Mouse (Mus musculus) gastrocnemius, adult 2 months (tissue): ENCODE data around the gene Cdhr1. TPM values are rescaled to one million over a fixed set of nuclear protein-coding genes. Genes with fewer than 3 reads are reported as not detected.
A peak's percentile ranks its signal among the peaks of the same experiment; 100 is the strongest.
"Not testable (repeated sequence)": the region's sequence is repeated elsewhere in the genome, so short reads cannot be mapped to it uniquely, and the experiment has no call there.

Source experiments
- DNase-seq: peaks from one replicate; pipeline ENCODE4 v3.0.0; 2022
- H3K27ac ChIP-seq: fragments of 200-600 bp; 2 replicates; pipeline ENCODE4 v1.8.1; 2022; ENCODE audit warnings: mild to moderate bottlenecking
- H3K4me3 ChIP-seq: fragments of 200-600 bp; 2 replicates; pipeline ENCODE4 v1.8.1; 2022; ENCODE audit warnings: mild to moderate bottlenecking, moderate library complexity
- CTCF ChIP-seq: fragments of 200-600 bp; IDR thresholded peaks from 2 replicates; pipeline ENCODE4 v1.8.1; 2022; ENCODE audit warnings: antibody characterized with exemption, mild to moderate bottlenecking, moderate library complexity
- intact Hi-C: fragments of 180-260 bp; cut with DNase I; formaldehyde crosslinking; loops from one replicate; pipeline ENCODE4 v1.15.1; 2025
- long read RNA-seq, 2 experiments: library from polyadenylated mRNA; stranded (forward); transcript quantifications; one replicate each; pipeline ENCODE4 v2.0.0; 2021
- total RNA-seq, 2 experiments: library from RNA; stranded (reverse); gene quantifications; 2 replicates each; pipeline ENCODE4 v1.2.3; 2021

Gene Cdhr1
- total RNA-seq, result not detected
- long read RNA-seq, experiment 1, result 0 reads
- long read RNA-seq, experiment 2, result 0 reads

DNA sequence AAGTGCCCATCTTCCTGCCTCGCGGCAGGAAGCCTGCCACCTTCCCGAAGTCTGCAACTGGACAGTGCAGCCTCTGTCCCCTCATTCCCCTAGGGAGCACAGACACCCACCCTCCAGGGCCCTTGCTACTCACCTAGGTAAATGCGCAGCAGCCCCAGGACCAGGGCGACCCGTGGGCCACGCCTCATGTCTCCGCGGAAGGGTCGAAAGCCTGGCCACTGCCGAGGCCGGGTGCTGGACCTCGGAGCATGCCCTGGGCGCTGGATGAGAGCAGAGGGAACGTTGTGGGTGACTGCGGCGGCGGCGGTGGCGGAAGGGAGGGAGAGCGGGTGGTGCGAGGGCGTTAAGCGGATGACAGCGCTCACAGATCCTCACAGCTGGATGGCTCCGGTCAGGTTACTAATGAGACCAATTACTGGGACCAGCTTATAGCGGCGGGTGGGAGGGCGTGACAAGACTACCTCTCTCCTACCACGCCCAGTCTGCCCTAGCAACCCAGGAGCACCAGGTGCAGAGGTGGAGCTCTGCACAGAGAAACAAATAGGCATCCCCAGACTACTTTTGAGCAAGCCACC lies at the start of gene Cdhr1:
TSS of gene Cdhr1 (minus strand) at position 392 of the 575 bp plus-strand sequence.
- Histone ChIP-seq H3K27ac (no peak within 1 kb of the TSS), H3K4me3 (peak within 1 kb of the TSS; percentile 48)
- TF ChIP-seq CTCF, result no peak
- no peak for DNase-seq
- intact Hi-C loops, result no loop called here

GRCm38 (mm10) chr14:37139051-37139710 lies 41.0 kb upstream of the Cdhr1 start:
- intact Hi-C loops, result loop anchor here (10.0 kb wide), 1 partner anchor 274 kb away; no protein-coding TSS in a partner anchor
- no peak for DNase-seq
- no peak for TF ChIP-seq CTCF

DNA sequence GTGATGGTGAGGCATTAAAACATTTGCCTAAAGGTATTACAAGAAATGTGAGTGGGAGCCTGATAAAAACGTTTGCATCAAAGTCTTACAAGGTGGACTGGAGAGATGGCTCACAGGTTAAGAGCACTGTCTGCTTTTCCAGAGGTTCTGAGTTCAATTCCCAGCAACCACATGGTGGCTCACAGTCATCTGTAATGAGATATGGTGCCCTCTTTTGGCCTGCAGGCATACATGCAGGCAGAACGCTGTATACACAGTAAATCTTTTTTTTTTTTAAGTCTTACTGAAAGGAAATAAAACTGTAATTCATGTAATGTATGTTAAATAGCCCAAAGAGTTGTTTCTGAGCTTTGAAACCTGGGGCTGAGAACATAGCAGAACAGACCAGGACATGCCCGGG lies 39.4 kb upstream of the Cdhr1 start:
- not testable (repeated sequence) for H3K4me3 ChIP-seq, H3K27ac ChIP-seq, DNase-seq
- intact Hi-C loops, result loop anchor here (10.0 kb wide), 1 partner anchor 273 kb away; no protein-coding TSS in a partner anchor

More at GRCm38 (mm10) chr14:37139051-37139710, 41.0 kb upstream of the Cdhr1 start:
- Histone ChIP-seq H3K4me3 (no peak overlapping the region), H3K27ac (no peak overlapping the region)

DNA sequence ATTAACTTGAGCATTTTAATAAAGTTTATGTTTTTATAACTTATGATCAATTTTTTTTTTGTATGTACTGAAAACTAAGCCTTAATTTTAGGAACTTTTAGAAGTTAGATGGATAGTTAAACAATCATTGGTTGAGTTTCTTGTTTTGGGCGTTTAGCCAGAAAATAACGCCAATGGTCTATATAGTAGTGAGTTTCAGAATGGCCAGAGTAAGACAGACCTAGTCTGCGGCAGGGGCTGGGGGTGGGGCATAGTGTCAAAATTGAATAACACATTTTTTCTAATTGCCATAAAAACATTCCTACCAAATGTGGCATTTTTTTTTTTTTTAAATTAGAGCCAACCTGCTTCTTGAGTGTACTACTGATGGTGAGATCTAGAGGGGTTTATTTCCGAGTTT lies 38.0 kb upstream of the Cdhr1 start:
- peak overlapping the region; percentile 89; the same call in 1 of the 2 replicates for H3K4me3 ChIP-seq
- intact Hi-C loops, result loop anchor here (10.0 kb wide), 1 partner anchor 271 kb away; no protein-coding TSS in a partner anchor

DNA sequence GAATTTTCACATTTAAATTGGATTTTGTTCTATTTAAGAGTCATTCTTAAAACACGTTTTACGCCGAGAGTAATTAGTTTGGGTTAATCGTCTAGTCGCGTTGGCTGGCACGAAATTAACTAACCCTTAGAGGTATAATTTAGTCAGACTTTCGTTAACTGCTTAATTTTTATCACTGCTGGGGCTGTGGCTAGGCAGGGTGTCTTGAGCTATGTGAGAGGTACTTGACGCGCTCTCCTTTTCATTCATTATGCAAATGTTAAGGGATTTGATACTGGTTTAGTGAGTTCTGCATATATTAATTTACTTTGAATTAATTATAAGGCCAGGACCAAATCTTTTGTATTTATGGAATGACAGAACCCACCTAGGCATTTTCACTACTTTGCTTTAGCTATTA lies 37.5 kb upstream of the Cdhr1 start:
- no peak for TF ChIP-seq CTCF
- no peak for DNase-seq
- intact Hi-C loops, result loop anchor here (10.0 kb wide), 1 partner anchor 271 kb away; no protein-coding TSS in a partner anchor
- peak overlapping the region; percentile 95 for H3K27ac ChIP-seq
- H3K4me3 ChIP-seq, result peak overlapping the region; percentile 89

More for the DNA sequence above, 38.0 kb upstream of the Cdhr1 start:
- no peak for TF ChIP-seq CTCF
- no peak overlapping the region for H3K27ac ChIP-seq
- DNase-seq, result no peak

DNA sequence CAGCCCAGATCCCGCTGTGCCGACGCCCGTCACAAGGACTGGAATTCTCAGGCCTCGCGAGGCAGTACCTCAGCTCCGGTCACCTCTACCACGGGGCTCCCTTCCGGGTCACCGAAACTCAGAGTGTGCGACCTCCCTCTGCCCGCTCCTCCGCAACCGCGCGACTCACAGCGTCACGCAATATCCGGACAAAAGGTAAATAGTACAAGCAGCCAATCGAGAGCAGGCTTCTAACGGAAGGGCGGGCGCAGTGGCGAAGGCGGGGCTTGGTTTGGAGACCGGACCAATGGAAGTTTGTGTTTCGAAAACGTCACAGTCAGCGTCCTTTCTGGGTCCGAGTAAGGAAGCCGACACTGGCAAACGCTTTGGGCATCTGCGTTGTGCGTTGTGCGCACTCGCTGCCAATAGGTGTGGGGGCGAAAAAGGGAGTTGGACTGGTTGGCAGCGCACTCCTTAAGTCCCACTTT lies 37.0 kb upstream of the Cdhr1 start, which contains the start of gene Ghitm:
TSS of gene Ghitm (minus strand) at position 146 of the 467 bp plus-strand sequence.
- Histone ChIP-seq H3K27ac (peak within 1 kb of the TSS; percentile 95), H3K4me3 (peak within 1 kb of the TSS; percentile 89)
- intact Hi-C loops, result loop anchor here (10.0 kb wide), 1 partner anchor 270 kb away; no protein-coding TSS in a partner anchor
- no peak for TF ChIP-seq CTCF
- DNase-seq, result peak; percentile 97

- intact Hi-C loops, result loop anchor here (5.0 to 10.0 kb wide), 2 partner anchors 167 to 270 kb away; partner anchors contain the start of gene Ccser2
- H3K4me3 ChIP-seq, result peak overlapping the region; percentile 89
- peak overlapping the region; percentile 95 for H3K27ac ChIP-seq
- DNase-seq, result no peak
- no peak for TF ChIP-seq CTCF
These were observed 36.4 kb upstream of the Cdhr1 start for GRCm38 (mm10) chr14:37134304-37135126.

GRCm38 (mm10) chr14:37127652-37128051 lies 29.5 kb upstream of the Cdhr1 start:
- no peak for DNase-seq
- no peak overlapping the region for H3K4me3 ChIP-seq
- intact Hi-C loops, result no loop called here
- peak; percentile 68 for TF ChIP-seq CTCF
- H3K27ac ChIP-seq, result peak overlapping the region; percentile 28; the same call in 1 of the 2 replicates

DNA sequence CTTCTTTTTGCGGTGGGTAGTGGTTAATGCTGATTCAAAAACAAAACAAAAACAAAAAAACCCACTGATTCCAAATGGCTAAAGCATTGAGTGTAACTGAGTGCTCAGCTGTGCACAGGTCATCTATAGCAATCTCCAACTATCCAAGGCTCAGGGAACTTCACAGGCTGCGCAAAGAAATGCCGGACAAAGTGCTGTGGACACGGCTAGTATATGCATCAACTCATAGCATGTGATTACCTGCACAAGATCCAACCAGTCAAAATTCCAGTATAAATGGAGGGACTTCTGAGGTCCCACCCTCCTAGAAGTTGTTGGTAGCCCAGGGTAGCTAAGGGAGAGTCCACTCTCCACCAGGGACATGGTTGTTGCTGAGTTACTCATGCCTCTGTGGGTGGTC lies 21.1 kb upstream of the Cdhr1 start:
- no peak overlapping the region for H3K4me3 ChIP-seq
- no peak for TF ChIP-seq CTCF
- intact Hi-C loops, result no loop called here
- DNase-seq, result no peak
- H3K27ac ChIP-seq, result no peak overlapping the region

DNA sequence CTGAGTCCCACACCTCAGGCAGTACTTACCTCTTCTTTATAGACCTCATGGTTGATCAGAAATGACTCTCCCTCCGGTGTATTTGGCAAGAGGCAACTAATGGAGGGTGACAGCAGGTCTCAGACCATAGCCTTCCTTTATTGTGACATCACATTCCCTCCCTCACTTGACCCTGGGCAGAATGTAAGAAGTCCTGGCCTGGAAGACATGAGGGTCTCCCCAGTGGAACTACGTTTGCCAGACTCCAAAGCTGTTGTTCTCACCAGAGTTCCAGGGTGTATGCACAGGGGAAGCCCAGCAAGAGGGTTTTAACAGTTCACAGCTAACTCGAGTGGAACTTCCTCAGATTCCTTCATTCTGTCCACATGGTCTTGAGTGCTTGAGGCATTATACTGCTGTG lies 15.8 kb upstream of the Cdhr1 start, which contains the start of gene 2610528A11Rik:
TSS of gene 2610528A11Rik (minus strand) at position 101 of the 400 bp plus-strand sequence.
- H3K27ac ChIP-seq, result no peak within 1 kb of the TSS
- no peak within 1 kb of the TSS for H3K4me3 ChIP-seq

DNA sequence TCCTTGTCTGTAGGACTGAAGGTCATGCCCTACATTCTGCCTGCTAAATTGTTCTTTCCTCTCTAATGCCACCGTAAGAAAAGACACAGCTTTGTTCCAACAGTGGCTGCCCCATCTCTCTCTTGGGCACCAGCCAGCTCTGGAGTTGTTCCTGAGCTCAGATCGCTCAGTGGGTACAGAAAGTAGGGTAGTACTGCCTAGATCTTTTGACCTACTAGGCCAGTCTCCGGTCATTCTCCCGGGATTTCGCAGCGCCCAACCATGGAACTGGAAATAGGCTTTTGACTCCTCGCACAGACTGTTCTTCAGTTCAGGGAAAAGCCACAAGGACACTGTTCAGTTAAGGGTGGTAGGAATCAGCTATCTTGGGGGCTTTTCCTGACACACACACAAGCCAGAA lies 14.8 kb upstream of the Cdhr1 start:
- no peak for DNase-seq
- Histone ChIP-seq H3K4me3 (no peak overlapping the region), H3K27ac (no peak overlapping the region)
- TF ChIP-seq CTCF, result no peak
- intact Hi-C loops, result no loop called here

More for the DNA sequence above, 15.8 kb upstream of the Cdhr1 start, which contains the start of gene 2610528A11Rik:
- intact Hi-C loops, result no loop called here
- no peak for DNase-seq
- no peak for TF ChIP-seq CTCF

DNA sequence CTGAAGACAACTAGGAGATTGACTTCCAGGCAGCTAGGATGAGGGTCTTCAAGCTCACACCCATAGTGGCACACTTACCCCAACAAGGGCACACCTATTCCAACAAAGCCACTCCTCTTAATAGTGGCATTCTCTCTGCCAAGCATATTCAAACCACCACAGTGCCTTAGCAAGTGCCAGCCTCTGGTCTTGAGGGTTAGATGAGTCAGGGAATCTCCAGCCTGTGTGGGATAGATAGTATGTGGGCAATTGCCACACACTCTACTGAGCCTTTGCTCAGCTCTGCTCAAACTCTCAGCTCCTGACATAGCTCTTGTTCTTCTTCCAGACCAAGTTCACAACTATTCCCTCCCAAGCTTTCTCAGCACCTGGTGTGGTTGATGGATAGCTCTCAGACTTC lies 13.2 kb upstream of the Cdhr1 start:
- intact Hi-C loops, result no loop called here
- H3K4me3 ChIP-seq, result no peak overlapping the region

More for the DNA sequence above, 13.2 kb upstream of the Cdhr1 start:
- DNase-seq, result no peak
- no peak for TF ChIP-seq CTCF
- H3K27ac ChIP-seq, result no peak overlapping the region
